13 mouse cellular contexts compared by ENCODE assay signal in genomic region chr8:113865326-113866093, GRCm38 (mm10). TPM values are rescaled to one million over a fixed set of nuclear protein-coding genes. Genes with fewer than 3 reads are reported as not detected.
DNase-seq lines count a peak whose midpoint lies in the region; ATAC-seq lines count a peak whose summit lies in the region.
"Had no signal": no experiment of that assay in that cellular context is flagged by ENCODE, and none has a peak within 500 bp of the region (broad histone marks: within the 10 kb centered on the region; RNA-seq: fewer than 3 reads in every experiment).

No protein-coding gene starts in this region.

- no peak for DNase-seq in lung, postnatal 25 days (ENCODE audit: low spot score)
- DNase-seq in cerebellum, adult 9-10 months = peak; percentile 89
- no peak for DNase-seq in embryo, embryonic 10.5 days (ENCODE audit: low spot score)
- DNase-seq in gastrocnemius, postnatal 25 days = no peak
- DNase-seq: right cerebral cortex, postnatal 4 days; thymus, adult 18-20 months had no signal

- H3K27ac ChIP-seq in lung, embryonic 16.5 days (ENCODE audit: low read length) = no peak overlapping the region
- peak overlapping the region; percentile 29 for H3K27ac ChIP-seq in embryonic facial prominence, embryonic 15.5 days (replicated peaks)
- no peak overlapping the region for H3K27ac ChIP-seq in limb, embryonic 13.5 days
- H3K27ac ChIP-seq: heart, embryonic 15.5 days; intestine, embryonic 15.5 days; neural tube, embryonic 15.5 days had no signal

- WGBS in lung, embryonic 16.5 days = 61% methylated on average over 13 of the region's 13 CpGs
- WGBS in embryonic facial prominence, embryonic 15.5 days = 48% methylated on average over 13 of the region's 13 CpGs
- WGBS in limb, embryonic 13.5 days = 37% methylated on average over 13 of the region's 13 CpGs

- H3K4me1 ChIP-seq in lung, embryonic 16.5 days (replicated peaks; ENCODE audit: control insufficient read depth, insufficient read depth, low read length) = no peaks in the 10 kb centered on the region
- no peaks in the 10 kb centered on the region for H3K4me1 ChIP-seq in embryonic facial prominence, embryonic 15.5 days
- peaks cover 12% of the 10 kb centered on the region for H3K4me1 ChIP-seq in limb, embryonic 13.5 days
- H3K4me1 ChIP-seq: heart, embryonic 15.5 days; intestine, embryonic 15.5 days; neural tube, embryonic 15.5 days had no signal

- no peaks in the 10 kb centered on the region for H3K27me3 ChIP-seq in lung, embryonic 16.5 days (ENCODE audit: control insufficient read depth, insufficient read depth, low read depth, low read length)
- H3K27me3 ChIP-seq in embryonic facial prominence, embryonic 15.5 days = no peaks in the 10 kb centered on the region
- H3K27me3 ChIP-seq in limb, embryonic 13.5 days = peaks cover 10% of the 10 kb centered on the region; the same call in 1 of the 2 replicates
- H3K27me3 ChIP-seq: heart, embryonic 15.5 days; intestine, embryonic 15.5 days; neural tube, embryonic 15.5 days had no signal

- peak overlapping the region; percentile 6; the same call in 1 of the 2 replicates for H3K4me2 ChIP-seq in lung, embryonic 16.5 days (ENCODE audit: low read depth, low read length)
- H3K4me2 ChIP-seq in embryonic facial prominence, embryonic 15.5 days (replicated peaks) = 0 out of 2 replicates have a peak overlapping the region, but pooled peaks have one; percentile 6
- H3K4me2 ChIP-seq in limb, embryonic 13.5 days (replicated peaks) = peak overlapping the region; percentile 26; the same call in 1 of the 2 replicates
- H3K4me2 ChIP-seq: heart, embryonic 15.5 days; intestine, embryonic 15.5 days; neural tube, embryonic 15.5 days had no signal

- no peak overlapping the region for H3K9ac ChIP-seq in lung, embryonic 16.5 days (ENCODE audit: low read length)
- no peak overlapping the region for H3K9ac ChIP-seq in embryonic facial prominence, embryonic 15.5 days
- H3K9ac ChIP-seq in limb, embryonic 13.5 days = no peak overlapping the region
- H3K9ac ChIP-seq: heart, embryonic 15.5 days; intestine, embryonic 15.5 days; neural tube, embryonic 15.5 days had no signal

- no peak overlapping the region for H3K4me3 ChIP-seq in lung, embryonic 16.5 days (ENCODE audit: low read length)
- H3K4me3 ChIP-seq in embryonic facial prominence, embryonic 15.5 days (replicated peaks) = no peak overlapping the region
- no peak overlapping the region for H3K4me3 ChIP-seq in limb, embryonic 13.5 days
- H3K4me3 ChIP-seq: heart, embryonic 15.5 days; intestine, embryonic 15.5 days; neural tube, embryonic 15.5 days had no signal

- no peak for ATAC-seq in lung, embryonic 16.5 days (ENCODE audit: low read depth)
- ATAC-seq in embryonic facial prominence, embryonic 15.5 days (ENCODE audit: insufficient number of reproducible peaks, low FRiP score, low TSS enrichment, low read depth) = peak; percentile 85
- peak; percentile 67 for ATAC-seq in limb, embryonic 13.5 days (ENCODE audit: low FRiP score, low read depth)
- ATAC-seq: intestine, embryonic 15.5 days had no signal

- no peaks in the 10 kb centered on the region; the same call in 1 of the 2 replicates for H3K9me3 ChIP-seq in lung, embryonic 16.5 days (ENCODE audit: control insufficient read depth, low read length)
- H3K9me3 ChIP-seq in embryonic facial prominence, embryonic 15.5 days (replicated peaks) = no peaks in the 10 kb centered on the region
- H3K9me3 ChIP-seq in limb, embryonic 13.5 days = peaks cover 4% of the 10 kb centered on the region; the same call in 1 of the 2 replicates
- H3K9me3 ChIP-seq: heart, embryonic 15.5 days; intestine, embryonic 15.5 days; neural tube, embryonic 15.5 days had no signal

- H3K36me3 ChIP-seq in lung, embryonic 16.5 days (ENCODE audit: control insufficient read depth, insufficient read depth, low read length) = no peaks in the 10 kb centered on the region
- H3K36me3 ChIP-seq in embryonic facial prominence, embryonic 15.5 days = no peaks in the 10 kb centered on the region
- H3K36me3 ChIP-seq in limb, embryonic 13.5 days = no peaks in the 10 kb centered on the region
- H3K36me3 ChIP-seq: heart, embryonic 15.5 days; intestine, embryonic 15.5 days; neural tube, embryonic 15.5 days had no signal

RNA-seq across cellular contexts. Expression of gene Adamts18, which starts 17.0 kb away (rescaled TPM):
- polyA plus RNA-seq in lung, embryonic 16.5 days (2015; fragmentation: Nextera tagmentation; extraction: Ambion mirVana) = 8.4 and 9.0 TPM in 2 replicates
- polyA plus RNA-seq in embryonic facial prominence, embryonic 15.5 days (2015; fragmentation: Nextera tagmentation; extraction: Ambion mirVana) = 7.9 and 9.3 TPM in 2 replicates
- 3.3 and 4.1 TPM in 2 replicates for polyA plus RNA-seq in limb, embryonic 13.5 days (2015; fragmentation: Nextera tagmentation; extraction: Ambion mirVana)
- total RNA-seq in gastrocnemius, postnatal 25 days (2021) = under 1 TPM; 0.28 to 0.32 TPM
- polyA plus RNA-seq: liver, adult 2 months had no signal
